Mouse (Mus musculus) spleen, postnatal 14 days (tissue): ENCODE data around the gene Gapvd1.
"Not testable (repeated sequence)": the region's sequence is repeated elsewhere in the genome, so short reads cannot be mapped to it uniquely, and the experiment has no call there.

Source experiments
- DNase-seq, 2 experiments: peaks; one replicate each; pipeline ENCODE4 v3.0.0; 2021 to 2022; ENCODE audit warnings: low spot score in 2 of 2

Gapvd1 gene

DNA sequence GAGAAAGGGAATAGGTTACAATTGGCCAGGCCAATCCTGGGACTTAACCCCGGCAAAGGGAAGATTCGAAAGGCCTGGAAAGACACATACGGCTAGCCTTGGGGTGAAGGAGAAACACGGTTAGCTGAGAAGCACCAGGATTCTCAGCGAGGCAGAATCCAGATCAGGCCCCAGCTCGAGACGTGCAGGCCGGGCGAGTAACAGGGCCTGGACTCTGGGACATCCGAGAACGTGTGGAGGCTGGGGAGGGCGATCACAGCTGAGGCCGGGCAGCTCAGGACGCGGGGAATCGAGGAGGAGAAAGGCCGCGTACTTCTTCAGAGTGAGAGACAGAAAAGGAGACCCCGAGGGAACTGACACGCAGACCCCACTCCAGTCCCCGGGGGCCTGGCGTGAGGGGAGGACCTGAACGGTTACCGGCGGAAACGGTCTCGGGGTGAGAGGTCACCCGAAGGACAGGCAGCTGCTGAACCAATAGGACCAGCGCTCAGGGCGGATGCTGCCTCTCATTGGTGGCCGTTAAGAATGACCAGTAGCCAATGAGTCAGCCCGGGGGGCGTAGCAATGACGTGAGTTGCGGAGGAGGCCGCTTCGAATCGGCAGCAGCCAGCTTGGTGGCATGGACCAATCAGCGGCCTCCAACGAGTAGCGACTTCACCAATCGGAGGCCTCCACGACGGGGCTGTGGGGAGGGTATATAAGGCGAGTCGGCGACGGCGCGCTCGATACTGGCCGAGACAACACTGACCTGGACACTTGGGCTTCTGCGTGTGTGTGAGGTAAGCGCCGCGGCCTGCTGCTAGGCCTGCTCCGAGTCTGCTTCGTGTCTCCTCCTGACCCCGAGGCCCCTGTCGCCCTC is 16.6 kb upstream of the Gapvd1 start, which contains the start of gene Hspa5:
Hspa5 (plus strand) TSS at position 603 of the 859 bp plus-strand sequence.
- peak; percentile 95 to 96 for DNase-seq

DNA sequence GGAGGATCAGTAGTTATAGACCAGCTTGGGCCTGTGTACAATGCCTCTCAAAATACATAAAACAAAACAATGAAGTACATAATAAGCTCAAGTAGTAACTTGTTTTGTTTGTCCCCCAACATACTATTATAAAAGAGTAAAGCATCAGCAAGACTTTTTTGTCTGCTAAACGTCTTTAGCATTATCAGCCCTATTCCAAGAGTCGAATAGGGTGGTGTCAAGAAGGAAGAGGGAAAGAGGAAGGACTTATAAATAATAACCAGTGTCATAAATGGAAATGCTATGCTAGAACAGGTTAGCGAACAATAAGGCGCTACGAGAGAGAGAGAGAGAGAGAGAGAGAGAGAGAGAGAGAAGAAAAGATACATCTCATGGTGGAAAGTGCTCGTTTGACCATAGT is 15.9 kb upstream of the Gapvd1 start:
- DNase-seq = no peak

DNA sequence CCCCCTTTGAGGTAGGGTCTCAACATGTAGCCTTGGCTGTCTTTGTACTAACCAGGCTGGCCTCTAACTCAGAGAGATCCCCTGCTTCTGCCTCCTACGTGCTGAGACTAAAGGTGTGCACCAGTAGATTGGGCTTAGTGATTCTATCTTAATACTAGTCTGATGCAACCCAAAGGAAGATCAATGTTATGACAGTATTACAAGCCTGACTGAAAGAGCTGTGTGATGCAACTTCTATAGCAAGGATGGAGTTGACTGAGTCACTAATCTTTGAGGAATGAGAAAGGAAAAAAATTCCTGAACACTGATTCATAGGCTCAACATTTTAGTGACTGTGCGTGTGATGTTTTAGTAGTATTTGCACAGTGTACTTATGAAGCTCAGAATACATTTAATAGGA is 15.0 kb upstream of the Gapvd1 start:
- DNase-seq = no peak

DNA sequence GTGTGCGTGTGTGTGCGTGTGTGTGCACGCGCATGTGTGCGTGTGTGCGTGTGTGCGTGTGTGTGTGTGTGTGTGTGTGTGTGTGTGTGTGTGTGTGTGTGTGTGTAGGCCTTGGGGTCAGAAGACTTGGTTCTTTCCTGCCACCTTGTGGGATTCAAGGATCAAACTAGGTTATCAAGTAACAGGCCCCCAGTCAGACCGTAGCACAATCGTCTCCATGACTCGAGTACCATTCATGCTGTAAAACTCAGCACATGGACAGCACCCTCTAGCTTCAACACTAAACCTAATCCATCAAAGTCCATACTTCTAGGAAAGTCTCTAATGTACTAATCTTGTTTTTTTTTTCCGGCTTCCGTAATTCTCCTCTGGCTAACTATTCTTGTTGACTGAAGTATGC is 9.8 kb upstream of the Gapvd1 start:
- no peak for DNase-seq

DNA sequence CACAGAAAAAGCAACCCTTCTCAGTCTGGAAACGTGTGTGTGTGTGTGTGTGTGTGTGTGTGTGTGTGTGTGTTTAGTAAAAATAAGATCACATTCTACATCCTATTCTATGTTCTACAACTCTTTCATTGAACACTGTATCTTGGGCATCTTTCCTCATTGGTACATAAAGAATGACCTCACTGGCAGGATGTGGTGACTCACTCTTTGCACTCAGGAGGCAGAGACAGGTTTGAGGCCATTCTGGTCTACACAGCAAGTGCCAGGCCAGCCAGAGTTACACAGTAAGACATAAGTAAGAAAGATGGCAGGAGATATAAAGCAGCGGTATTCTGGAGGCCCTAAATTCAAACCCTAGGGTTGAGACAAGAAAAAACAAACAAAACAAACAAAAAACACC is 7.8 kb upstream of the Gapvd1 start:
- DNase-seq = no peak

DNA sequence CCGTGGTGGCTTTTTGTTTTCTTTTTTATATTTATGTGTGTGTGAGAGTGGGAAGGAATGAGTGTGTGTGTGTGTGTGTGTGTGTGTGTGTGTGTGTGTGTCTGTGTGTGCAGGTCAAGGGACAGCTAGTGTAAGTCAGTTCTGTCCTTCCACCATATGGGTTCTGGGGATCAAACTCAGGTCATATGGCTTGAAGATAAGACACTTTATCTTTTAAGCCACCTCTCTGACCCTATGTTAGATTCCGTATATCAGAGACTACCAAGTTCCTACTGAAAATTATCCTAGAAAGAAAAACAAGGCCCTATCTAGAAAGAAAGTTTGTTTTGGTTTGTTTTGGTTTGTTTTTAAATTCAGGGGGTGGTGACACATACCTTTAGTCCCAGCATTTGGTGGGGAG is 7.1 kb upstream of the Gapvd1 start:
- DNase-seq = no peak

DNA sequence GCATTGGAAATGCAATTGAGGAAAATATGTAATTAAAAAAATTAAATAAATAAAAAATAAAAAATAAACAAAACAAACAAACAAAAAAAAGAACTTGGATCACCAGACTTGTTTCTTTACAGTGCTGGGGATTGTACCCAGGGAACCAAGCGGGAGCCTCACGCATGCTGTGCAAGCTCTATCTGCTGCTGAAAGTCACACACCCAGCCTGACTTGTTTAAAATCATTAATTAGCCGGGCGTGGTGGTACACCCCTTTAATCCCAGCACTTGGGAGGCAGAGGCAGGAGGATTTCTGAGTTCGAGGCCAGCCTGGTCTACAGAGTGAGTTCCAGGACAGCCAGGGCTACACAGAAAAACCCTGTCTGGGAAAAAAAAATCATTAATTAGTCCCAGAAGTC is 6.2 kb upstream of the Gapvd1 start:
- DNase-seq = not testable (repeated sequence)

DNA sequence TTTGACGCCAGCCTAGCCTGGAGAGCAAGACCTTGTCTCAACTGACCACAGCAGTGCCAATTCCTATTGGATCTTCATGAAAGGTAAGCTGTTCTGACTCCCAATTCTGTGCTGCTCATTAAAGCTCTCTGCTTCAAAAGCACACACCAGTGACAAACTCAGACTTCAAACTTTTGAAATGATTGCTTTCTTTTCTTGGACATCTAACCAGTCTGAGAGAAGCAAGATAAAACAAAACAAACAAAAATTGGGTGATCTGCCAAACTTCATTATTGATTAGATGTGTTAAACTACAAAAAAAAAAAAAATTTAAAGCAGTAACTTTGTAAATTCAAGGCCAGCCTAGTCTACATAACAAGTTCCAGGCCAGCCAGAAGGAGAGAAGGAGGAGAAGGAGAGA is 2.3 kb upstream of the Gapvd1 start:
- DNase-seq = no peak

DNA sequence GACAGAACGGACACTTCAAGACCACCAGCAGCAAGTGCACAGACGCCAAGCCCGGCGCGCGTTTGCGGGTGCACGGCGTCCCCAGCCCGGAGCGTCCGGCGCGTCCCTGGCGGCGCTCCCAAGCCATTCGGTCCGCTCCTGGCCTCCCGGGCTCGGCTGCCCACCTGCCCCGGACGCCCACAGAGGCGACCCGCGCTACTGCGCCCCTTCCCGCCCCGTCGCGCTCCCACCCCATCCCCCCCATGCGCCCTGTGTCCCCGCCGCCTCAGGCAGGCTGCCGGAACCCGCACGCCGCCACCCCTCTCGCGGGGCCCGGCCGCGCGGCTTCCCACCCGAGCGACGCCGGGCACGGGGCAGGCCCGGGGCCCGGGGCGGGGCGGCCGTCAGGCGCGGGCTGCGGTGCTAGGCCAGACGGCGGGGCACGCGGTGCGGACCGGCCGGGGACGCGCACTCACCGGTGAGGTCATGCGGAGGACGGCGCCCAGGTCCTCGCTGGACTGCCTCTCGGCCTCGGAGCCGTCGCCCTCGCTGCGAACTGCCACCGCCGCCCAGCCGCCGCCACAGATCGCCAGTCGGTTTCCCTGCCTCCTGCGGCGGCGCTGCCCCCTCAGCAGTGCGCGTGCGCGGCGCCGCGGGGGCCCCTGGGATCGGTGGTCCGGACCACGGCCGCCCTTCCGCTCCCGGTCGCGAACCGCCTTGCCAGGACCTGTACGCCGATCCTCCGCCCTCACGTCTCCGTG is 1.1 kb downstream of the Gapvd1 start:
- DNase-seq = peak; percentile 78 to 87

DNA sequence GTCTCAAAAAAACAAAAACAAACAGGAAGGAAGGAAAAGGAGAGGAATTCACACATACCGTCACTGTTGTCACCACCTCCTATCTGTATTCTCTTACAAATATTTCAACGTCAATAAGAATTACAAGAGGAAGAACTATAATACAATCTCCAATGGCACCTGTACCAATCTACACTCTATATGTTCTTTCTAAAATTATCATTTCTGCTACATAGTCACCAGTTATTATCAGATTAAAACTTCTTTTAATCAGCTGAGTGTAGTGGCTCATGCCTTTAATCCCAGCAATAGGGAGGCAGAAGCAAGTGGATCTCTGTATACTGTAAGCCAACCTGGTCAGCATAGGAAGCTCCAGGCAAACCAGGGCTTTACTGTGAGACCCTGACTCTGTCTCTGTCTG is 4.8 kb downstream of the Gapvd1 start:
- DNase-seq = no peak

DNA sequence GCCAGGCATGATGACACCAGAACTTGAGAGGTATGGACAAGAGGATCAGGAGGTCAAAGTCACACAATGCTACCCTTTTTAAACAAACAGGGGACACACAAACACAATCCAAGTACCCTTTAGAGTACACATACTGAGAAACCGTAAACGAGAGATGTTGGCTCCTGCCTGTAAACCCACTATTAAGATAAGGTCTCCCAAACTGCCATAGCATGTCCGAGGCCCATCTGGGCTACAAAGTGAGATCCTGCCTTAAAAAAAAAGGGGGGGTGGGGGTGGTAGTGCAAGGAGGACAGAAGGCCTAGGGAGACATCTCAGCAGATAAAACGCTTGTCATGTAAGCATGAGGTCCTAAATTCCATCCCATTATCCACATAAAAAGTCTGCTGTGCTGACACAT is 6.6 kb downstream of the Gapvd1 start:
- no peak for DNase-seq

DNA sequence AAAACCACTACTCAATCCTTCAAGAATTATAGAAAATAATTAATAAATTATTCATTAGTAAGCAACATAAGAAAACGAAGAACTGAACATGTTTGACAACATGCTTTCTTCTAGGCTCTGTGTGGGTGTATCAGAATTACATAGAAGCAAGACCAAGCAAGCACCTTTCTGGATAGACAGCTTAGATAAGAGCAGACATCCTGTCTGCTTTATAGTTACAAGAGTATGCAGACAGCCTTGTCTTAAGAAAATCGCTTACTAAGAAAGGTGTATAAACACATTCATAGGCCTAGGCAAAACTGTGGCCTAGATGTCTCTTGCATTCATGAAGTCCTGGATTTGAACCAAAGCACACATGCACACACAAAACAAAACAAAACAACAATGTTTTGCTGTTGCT is 9.4 kb downstream of the Gapvd1 start:
- DNase-seq = no peak

DNA sequence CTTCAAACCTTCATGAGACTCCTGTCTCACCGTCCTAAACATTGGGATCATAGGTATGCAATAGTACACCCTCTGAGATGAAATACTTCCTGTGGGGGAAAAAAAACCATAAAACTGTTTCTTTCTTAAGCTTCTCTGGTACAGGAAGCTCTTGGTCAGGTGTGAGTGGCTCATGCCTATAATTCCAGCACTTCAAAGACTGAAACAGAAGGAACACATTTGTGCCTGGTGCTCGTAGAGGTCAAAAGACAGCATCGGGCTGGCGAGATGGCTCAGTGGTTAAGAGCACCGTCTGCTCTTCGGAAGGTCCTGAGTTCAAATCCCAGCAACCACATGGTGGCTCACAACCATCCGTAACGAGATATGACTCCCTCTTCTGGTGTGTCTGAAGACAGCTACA is 10.6 kb downstream of the Gapvd1 start:
- no peak for DNase-seq

DNA sequence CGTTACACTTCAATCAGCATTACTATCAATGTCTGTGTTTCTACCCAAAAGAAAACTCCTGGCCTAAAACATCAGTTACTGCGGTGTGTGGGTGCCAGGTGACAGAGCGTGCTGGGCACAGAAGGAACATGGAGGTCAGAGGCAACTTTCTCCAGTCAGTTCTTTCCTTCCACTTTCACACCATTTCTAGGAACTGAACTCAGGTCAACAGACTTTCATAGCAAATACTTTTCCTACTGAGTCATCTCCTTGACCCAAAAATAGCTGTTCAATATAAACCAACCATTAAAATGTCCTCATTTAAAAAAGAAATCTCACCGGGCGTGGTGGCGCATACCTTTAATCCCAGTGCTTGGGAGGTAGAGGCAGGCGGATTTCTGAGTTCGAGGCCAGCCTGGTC is 12.4 kb downstream of the Gapvd1 start:
- DNase-seq = no peak

DNA sequence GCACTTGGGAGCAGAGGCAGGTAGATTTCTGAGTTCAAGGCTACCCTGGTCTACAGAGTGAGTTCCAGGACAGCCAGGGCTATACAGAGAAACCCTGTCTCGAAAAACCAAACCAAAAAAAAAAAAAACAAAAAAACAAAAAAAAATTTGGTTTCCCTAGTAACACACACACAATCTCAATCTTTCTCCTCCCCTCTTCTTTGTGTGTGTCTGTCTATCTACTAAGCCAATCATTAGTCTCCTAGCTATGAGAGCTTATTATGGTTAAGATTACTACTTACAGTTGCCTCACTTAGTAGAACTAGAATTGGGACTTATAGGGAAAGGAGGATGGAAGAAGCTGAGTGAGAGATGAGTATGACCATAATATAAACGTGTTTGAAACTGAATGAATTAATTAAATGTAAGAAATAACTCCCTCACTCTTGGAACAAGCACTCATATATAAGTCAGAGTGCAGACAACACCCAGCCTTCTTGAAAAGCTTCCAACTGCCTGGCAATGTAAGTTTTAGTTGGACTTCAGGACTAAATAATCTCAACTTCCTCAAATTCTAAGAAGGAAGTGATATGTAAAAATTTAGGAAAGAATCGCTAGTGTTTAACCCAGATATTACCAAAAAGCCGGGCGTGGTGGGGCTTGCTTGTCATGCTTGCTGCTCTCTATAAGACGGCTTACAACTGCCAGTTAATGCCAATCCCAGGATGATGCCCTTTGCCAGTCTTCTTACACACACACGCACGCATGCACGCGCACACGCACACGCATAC is 13.5 kb downstream of the Gapvd1 start:
- no peak for DNase-seq

DNA sequence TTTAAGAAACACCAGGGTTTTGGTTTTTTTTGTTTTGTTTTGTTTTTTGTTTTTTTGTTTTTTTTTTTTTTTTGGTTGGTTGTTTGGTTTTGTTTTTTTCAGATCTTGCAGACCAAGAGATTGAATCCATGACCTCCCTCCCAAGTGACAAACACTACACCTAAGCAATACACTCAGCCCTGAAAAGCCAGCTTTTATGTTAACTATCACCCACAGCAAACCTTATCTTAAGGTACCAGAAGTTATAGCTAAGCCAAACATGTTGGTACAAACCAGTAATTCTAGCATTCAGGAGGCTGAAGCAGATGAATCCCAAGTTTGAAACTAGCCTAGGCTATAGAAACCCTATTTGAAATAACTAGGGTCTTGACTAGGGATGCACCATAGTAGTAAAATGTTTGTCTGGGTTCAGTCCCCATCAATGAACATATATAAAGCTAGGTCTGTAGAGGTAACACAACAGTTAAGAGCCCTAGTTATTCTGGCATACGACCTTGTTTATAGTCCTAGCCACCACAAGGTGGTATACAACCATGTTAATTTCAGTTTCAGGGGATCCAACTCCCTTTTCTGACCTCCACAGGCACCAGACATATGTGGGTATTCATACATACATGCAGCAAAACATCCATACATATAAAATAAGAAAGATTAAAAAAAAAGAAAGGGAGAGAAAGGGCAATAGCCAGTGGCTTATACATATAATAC is 15.2 kb downstream of the Gapvd1 start:
- DNase-seq = no peak

DNA sequence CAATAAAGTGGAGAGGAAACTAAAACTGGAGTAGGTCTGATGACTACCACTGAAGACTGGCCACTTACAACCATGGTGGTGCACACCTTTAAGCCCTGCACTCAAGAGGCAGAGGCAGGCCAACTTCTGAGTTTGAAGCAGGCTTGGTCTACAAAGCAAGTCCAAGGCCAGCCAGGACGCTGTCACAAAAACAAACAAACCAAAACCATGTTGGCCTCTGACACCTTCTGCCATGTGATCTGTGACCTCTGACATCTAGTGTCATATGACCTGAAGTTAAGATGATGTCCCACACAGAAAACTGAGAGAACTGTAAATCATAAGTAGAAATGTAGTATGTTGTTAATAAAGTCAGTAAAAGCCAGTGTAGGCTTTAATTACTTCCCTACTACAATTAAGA is 17.1 kb downstream of the Gapvd1 start:
- DNase-seq = no peak

DNA sequence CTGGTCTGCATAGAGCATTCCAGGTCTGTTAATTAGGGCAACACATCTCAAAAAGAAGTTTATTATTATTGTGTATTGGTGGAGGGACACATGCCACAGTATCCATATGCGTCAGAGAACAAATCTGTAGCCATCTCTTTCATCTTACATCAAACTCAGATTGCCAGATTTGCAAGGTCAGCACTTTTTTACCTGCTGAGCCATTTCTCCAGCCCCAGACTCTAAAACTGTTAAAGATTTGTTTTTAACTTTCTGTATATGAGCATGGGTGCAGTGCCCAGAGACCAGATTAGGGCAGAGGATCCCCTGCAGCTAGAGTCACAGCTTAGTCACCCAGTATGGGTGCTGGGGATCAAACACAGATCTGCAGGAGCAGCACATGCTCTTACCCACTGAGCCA is 18.4 kb downstream of the Gapvd1 start:
- no peak for DNase-seq

DNA sequence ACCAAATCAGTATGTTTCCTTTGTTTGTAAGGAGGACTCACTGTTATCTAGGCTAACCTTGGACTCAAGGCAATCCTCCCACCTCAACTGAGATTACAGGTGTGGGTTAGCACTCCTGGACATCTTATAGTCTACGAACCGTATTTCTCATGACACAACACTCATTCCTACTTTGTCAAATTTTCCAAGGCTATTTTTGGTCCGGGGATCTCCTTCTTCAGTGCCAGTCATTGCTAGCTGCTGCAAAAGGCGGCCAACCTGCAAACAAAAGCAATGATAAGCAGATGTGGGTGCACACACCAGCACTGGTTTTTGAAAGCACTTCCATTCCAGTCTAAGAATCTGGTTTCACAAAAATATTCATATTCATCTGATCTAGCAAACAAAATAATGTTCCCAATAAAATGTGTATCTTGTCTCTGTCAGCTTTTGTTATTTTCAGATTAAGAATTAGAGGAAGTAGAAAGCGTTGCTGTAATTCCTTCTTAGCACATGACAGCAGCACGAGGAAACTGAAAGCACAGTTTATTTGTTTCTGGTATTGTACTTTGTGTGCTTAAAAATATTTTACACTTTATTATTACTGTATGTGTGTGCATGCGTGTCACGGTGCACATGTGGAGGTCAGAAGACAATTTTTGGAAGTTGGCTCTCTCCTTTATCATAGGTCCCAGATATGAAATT is 27.8 kb downstream of the Gapvd1 start:
- DNase-seq = no peak

DNA sequence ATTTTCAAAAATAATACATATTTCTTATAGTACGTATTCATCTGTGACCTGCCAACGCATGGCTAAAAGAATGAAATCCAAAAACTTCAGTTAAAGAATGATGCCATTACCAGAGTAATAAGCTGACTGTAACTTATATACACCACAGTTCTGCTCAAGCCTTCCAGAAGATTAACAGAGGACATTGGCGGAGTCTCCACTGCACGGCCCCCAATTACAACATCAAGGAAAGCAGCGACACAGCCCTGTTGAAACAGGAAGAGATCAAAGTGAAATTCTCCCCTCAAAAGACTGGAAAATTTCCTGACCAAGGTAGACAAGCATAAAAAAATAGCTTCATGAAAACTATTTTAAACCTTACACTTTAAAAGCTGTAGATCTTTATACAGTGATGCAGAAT is 29.8 kb downstream of the Gapvd1 start:
- no peak for DNase-seq

DNA sequence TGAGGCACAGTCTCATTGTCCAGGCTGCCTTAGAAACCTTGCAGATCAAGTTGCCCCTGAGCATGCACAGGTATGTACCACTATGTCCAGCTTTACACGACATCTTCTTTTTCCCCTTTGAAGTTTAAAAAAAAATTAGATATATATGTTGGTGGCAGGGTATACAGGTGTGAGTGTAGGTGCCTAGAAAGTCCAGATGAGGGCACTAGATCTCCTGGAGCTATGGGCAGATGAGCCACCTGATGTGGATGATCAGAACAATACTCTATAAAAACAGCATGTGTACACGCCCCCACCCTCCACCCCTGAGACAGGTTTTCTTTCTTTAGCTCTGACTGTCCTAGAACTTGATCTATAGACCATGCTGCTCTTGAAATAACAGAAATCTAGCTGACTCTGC is 36.8 kb downstream of the Gapvd1 start:
- no peak for DNase-seq
